Mouse (Mus musculus): ENCODE results near the gene Rxylt1.

The Rxylt1 gene

DNA sequence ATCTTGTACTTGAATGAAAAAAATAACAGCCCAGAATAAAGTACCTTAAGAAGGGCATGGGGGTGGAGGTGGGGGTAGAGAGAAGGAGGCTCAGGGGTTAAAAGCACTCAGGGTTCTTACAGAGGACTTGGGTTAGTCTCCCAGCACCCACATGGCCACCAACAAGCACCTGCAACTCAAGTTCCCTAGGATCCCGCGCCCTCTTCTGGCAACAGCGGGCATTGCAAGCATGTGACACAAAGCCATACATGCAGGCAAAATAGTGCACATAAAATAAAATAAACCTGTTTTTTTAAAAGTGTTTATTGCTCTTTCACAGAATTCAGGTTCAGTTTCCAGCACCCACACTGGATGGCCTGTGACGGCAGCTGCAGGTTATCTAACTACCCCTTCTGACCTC lies 56.8 kb downstream of the Rxylt1 start:
- DNase-seq, result no peak

DNA sequence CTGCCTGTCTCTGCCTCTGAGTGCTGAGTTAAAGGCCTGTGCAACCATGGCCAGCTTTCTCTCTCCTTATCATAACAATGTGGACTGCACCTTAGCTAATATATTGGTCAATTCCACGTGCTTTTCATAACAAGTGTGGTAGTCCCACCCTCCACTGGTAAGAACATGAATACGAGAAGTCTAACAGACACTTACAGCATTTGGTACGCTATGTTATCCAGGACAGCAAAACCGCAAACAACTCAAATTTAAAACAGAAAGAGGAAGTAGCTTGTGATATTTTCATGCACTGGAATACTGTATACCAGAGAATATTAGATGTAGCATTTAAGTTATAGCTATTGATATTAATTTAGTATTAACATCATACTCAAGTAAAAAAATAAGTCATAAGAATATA lies 57.6 kb downstream of the Rxylt1 start:
- DNase-seq, result no peak

DNA sequence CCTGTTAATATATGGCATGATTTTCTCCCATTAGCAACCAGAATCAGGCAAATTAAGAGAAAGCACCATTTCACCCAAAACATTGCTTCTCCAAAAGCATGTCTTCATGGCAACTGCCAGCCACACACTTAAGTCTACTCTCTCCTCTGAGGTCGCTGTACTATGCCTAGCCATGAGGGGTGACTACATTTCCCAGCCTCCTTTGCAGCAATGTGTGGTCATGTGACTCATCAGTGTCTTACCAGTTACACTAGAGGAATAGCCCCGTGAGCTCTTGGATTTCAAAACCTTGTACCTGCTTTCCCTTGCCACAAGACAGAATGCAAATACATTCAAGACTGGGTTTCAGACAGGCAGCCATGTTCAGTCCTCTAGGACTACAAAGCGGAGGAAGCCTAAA lies 58.6 kb downstream of the Rxylt1 start:
- peak; percentile 70 for DNase-seq

GRCm38 (mm10) chr10:122033271-122033670 lies 63.9 kb downstream of the Rxylt1 start:
- DNase-seq, result no peak

DNA sequence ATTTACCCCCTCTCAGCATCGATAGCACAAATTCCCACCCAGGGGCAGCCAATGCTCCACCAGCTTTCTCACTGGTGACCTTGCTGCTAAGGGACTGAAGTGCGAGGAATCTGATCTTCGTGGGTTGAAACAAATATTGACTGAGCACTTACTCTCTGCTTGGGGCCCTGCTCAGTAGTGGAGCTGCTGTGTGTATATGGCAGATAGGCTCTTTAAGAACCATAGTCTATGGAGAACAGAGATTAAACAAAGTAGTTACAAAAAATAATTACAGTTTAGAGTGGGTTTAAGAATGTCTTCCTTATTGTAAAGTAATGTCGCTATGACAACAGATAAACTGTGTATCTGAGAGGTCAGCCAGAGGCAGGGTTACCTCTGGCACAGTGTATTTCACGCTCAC lies 66.8 kb downstream of the Rxylt1 start:
- no peak for DNase-seq

DNA sequence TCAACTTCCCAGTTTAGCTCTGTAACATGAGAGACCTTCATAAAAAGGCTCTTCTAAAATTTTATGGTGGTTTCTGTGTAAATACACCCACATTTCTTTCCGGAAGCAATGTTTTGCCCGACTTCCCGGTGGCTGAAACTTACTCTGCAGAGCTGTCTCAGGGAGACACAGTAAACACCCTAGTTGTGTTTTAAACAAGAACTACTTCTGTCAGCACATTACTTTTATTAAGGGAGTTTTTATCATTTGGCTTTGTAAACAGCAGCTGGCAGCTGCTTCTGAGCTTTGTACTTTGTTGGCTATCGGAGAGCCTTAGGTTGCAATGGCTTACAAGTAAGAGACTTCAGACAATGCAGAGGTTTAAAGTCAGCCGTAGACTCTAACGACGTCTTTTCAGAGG lies 67.4 kb downstream of the Rxylt1 start:
- peak; percentile 47 for DNase-seq
